Mouse (Mus musculus) R1 (cell line): ENCODE results near the gene Fbf1.

Experiments used
- DNase-seq: peaks from one replicate; pipeline ENCODE4 v3.0.0-alpha.2; 2018; ENCODE audit warnings: low read depth, low spot score

Fbf1 gene

GRCm38 (mm10) chr11:116133497-116133896, 34.5 kb downstream of the Fbf1 start:
- DNase-seq: no peak

- peak; percentile 45 for DNase-seq
Observed at GRCm38 (mm10) chr11:116132366-116133333, 35.3 kb downstream of the Fbf1 start.

GRCm38 (mm10) chr11:116131349-116132170, 36.4 kb downstream of the Fbf1 start:
- DNase-seq: no peak

DNA sequence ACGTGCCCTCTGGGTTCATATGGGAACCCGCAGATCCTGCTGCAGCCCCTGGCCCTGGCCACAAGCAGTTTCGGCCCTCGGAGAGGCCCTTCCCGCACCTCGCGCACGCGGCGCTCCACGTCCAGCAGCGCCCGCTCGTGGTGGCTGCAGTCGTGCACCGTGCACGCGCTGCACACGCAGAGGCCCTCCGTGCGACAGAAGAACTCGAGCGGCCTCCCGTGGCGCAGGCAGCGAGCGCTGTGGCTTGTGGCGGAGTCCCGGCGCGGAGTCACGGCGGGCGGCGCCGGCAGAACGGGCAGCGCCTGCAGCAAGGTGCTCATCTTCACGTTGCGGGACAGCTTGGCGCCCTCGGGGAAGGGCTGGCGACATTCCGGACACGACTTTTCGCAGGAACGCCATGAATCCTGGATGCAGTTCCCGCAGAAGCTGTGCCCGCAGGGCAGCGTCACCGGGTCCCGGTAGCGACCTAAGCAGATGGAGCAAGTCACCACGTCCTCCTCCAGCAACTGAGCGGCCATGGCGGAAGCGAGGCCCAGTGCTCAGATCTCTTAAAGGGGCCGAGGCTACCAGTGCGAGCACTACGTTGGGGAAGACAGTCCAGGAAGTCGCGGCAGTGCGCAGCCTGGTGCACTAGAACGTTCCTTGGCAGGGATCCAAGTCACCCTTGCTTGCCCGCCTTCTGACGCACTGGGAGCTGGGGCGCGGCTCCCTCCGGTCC, 37.3 kb downstream of the Fbf1 start, which contains the start of gene Trim65:
Gene Trim65 (minus strand): TSS at position 641 of the 718 bp plus-strand sequence.
- DNase-seq: peak; percentile 66

DNA sequence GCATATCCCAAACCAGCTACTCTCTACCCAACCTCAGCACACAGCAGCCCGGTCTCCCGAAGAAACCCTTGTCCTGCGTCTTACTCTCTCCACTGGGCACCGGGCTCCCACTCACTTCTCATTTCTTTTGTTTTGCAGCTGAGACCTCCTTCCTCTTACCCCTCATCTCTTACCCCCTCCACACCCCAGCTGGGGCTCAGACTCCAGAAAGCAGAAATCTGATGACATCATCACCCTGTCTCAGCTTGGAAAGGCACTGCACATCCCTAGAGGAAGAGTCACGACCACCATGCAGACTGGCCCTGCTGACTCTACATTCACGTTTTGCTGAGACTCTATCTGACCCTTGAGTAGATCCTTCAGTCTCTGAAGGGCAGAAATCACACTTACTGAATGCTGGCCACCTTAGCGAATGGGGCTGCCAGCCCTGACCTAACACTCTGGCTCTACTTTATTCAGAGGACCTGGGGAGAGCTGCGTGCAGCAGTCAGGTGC, 37.9 kb downstream of the Fbf1 start:
- no peak for DNase-seq

GRCm38 (mm10) chr11:116129091-116129790, 38.7 kb downstream of the Fbf1 start:
- DNase-seq: no peak

GRCm38 (mm10) chr11:116127986-116128385, 40.0 kb downstream of the Fbf1 start:
- DNase-seq: no peak

DNA sequence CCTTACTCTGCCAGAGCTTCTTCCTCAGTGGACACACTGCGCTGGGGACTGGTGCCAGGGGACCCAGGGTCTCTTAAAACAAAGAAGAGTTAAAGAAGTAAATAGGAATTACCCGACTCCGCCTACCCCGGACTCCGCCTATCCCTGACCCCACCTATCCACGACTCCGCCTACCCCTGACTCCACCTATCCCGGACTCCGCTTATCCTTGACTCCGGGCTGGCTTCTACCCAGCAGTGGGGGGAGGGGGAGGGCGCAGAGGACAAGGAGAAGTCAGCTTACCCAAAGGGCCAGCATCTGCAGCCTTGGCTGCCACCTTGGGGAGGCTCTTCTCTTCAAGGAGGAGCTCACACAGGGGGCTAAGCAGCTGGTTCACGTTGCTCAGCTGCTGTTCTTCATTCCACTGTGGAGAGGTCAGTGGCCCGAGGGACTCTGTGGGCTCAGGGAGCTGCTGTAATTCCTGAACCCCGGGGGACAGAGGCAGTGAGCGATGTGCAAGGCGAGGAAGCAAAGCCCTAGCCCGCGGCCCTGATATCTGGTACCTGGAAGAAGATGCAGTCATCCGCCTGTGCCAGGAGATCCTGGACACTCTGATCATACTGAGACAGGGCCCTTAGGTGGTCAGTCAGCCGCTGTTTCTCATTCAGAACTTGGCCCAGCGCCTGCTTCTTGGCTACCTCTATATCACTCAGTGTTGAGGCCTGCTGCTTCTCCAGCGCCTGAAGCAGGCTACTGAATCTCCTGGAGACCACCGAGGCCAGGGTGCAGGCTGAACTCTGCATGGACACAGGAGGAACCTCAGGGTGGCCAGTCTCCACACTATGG, 40.6 kb downstream of the Fbf1 start, which contains the start of gene Trim47:
Gene Trim47 (minus strand): TSS at position 55 of the 825 bp plus-strand sequence.
- peak; percentile 89 for DNase-seq

- no peak for DNase-seq
Observed at GRCm38 (mm10) chr11:116126261-116126660, 41.7 kb downstream of the Fbf1 start.

DNA sequence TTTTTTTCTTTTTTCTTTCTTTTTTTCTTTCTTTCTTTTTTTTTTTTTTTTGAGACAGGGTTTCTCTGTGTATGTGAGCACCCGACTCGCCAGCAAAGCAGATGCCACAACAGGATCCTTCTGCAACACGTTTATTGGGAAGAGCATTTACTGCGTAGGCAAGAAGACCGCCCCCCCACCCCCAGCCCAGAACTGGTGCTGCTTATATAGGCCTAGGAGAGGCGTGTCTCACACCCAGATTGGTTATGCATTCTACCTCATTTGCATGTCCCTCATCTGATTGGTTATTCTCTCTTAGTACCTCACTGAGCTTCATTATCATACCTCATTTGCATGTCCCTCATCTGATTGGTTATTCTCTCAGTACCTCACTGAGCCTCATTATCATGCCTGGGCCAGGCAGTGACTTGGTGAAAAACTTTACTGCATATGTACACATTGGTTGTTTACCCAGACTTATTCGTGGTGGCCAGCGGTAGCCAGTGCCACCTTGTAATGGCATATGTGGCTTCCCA, 46.2 kb downstream of the Fbf1 start:
- peak; percentile 58 for DNase-seq

GRCm38 (mm10) chr11:116117819-116118218, 50.1 kb downstream of the Fbf1 start:
- DNase-seq: peak; percentile 84

DNA sequence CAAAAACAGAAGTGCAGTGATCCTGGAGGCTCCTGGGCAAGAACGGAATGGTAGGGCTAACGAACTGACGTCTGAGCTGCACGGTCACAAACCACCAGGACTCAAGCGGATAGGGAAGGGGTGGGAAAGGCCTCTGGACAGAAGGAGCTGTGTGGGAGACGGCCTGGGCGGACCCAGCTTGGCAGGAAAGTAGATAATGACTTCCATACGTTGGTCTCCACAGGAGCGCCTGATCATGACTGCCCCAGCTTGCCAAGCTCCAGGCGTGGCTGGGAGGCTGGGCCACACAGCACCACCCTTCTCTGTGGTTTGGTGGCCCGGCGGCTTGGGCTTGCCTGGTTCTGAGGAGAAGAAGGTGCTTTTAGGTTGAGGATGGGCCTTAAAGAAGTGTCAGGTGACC, 50.7 kb downstream of the Fbf1 start:
- no peak for DNase-seq

DNA sequence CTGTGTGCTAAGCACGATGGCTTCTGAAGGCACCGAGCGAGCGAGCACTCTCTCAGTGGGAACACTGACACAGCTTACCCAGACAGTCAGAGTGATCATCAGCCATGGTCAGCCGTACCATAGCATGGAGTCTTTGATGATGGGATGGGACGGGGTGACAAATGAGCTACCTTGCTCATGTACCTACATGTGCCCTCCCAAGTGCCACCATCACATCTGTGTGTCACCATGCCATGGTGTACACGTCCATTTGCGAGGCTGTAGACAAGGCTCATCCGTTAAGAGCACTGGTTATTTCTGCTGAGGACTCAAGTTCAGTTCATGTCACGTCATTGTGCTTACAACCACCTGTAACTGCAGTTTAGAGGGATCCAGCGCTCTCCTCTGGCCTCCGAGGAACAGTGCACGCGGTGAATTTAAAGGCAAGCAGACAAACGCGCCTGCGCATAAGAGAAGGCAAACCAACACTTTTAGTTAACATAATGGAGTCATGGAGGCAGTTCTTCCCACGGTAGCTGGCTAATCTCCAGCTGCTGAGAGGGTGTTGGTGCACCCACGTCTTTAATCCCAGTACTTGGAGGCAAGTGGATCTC, 56.3 kb downstream of the Fbf1 start:
- DNase-seq: peak; percentile 62

- DNase-seq: no peak
Observed at GRCm38 (mm10) chr11:116111067-116111466, 56.9 kb downstream of the Fbf1 start.

DNA sequence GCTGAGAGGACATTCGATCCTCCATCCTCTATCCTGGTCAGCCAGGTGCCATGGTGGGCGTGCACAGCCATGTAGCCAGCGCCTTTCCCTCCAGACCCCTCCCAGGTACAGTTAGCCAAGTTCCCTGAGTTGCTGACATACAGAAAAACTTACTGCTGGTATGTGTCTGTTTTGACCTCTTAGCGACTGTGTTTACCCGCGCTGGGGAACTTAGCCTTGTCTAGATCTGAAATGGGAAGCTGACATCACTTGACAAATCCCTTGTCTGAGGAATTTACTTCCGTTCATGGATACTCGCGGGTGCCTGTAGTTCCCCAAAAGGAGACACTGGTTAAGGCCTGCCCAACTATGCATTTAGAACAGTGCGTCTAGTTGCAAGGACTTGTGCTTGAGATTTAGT, 57.4 kb downstream of the Fbf1 start:
- no peak for DNase-seq

GRCm38 (mm10) chr11:116110131-116110530, 57.8 kb downstream of the Fbf1 start:
- DNase-seq: no peak

GRCm38 (mm10) chr11:116109441-116110081, 58.4 kb downstream of the Fbf1 start:
- no peak for DNase-seq

- DNase-seq: no peak
Observed at GRCm38 (mm10) chr11:116108464-116109137, 59.4 kb downstream of the Fbf1 start.
